Mouse (Mus musculus) liver, embryonic 14.5 days (tissue): ENCODE measurements around the gene Ccdc36.

Experiments
- CTCF ChIP-seq: IDR thresholded peaks from 2 replicates; pipeline ENCODE4 v1.5.1; 2016; ENCODE audit warnings: antibody characterized with exemption, low read depth, control low read depth
- EP300 ChIP-seq: IDR thresholded peaks from 2 replicates; pipeline ENCODE4 v1.6.1; 2016; ENCODE audit warnings: antibody characterized with exemption, low read depth

- no peak for TF ChIP-seq CTCF
- TF ChIP-seq EP300, result no peak
These were observed 16.8 kb upstream of the Ccdc36 start for GRCm38 (mm10) chr9:108445125-108445524.
